Mouse (Mus musculus) kidney, adult 2 months (tissue): ENCODE measurements at regions not wholly inside any gene's neighbourhood (a gene's known extent, or its start where the extent isn't known, plus 50 kb on each side); places are given as distances from the start of the nearest gene placed in this dataset.

ENCODE experiments used
- DNase-seq: peaks from one replicate; pipeline ENCODE4 v3.0.0; 2021
- H3K27ac ChIP-seq: fragments of 200-500 bp; 2 replicates; pipeline ENCODE4 v1.5.1; 2012; ENCODE audit warnings: low read depth, low read length, control low read depth, inconsistent platforms; ENCODE audit not compliant: insufficient read depth
- H3K27me3 ChIP-seq: fragments of 200-500 bp; replicated peaks from 2 replicates; pipeline ENCODE4 v1.6.1; 2012; ENCODE audit warnings: mild to moderate bottlenecking, moderate library complexity, low read length, inconsistent platforms; ENCODE audit not compliant: control insufficient read depth, insufficient read depth
- H3K36me3 ChIP-seq: fragments of 200-500 bp; 2 replicates; pipeline ENCODE4 v1.6.1; 2012; ENCODE audit warnings: mild to moderate bottlenecking, moderate library complexity, low read length, inconsistent platforms; ENCODE audit not compliant: control insufficient read depth, insufficient read depth
- H3K4me1 ChIP-seq: fragments of 200-500 bp; 2 replicates; pipeline ENCODE4 v1.6.1; 2011; ENCODE audit warnings: low read length; ENCODE audit not compliant: control insufficient read depth, insufficient read depth
- H3K4me3 ChIP-seq: fragments of 200-500 bp; 2 replicates; pipeline ENCODE4 v1.5.1; 2011; ENCODE audit warnings: mild to moderate bottlenecking, low read depth, low read length, control low read depth; ENCODE audit not compliant: insufficient read depth
- CTCF ChIP-seq: fragments of 200-500 bp; conservative IDR thresholded peaks from 2 replicates; pipeline ENCODE4 v1.5.1; 2011; ENCODE audit warnings: low read depth, mild to moderate bottlenecking, control low read depth, low read length, moderate library complexity, mixed read lengths; ENCODE audit not compliant: insufficient read depth, insufficient read length
- POLR2A ChIP-seq: fragments of 200-500 bp; IDR thresholded peaks from one replicate; pipeline ENCODE4 v1.6.1; 2011; ENCODE audit warnings: low read depth, low read length, control low read depth
- WGBS: fragments of 180-500 bp; shearing (Covaris S2); methylation state at CpG from one replicate; pipeline ENCODE4 v1.1.7; 2018; 5-methylcytosine and 5-hydroxymethylcytosine counted together

DNA sequence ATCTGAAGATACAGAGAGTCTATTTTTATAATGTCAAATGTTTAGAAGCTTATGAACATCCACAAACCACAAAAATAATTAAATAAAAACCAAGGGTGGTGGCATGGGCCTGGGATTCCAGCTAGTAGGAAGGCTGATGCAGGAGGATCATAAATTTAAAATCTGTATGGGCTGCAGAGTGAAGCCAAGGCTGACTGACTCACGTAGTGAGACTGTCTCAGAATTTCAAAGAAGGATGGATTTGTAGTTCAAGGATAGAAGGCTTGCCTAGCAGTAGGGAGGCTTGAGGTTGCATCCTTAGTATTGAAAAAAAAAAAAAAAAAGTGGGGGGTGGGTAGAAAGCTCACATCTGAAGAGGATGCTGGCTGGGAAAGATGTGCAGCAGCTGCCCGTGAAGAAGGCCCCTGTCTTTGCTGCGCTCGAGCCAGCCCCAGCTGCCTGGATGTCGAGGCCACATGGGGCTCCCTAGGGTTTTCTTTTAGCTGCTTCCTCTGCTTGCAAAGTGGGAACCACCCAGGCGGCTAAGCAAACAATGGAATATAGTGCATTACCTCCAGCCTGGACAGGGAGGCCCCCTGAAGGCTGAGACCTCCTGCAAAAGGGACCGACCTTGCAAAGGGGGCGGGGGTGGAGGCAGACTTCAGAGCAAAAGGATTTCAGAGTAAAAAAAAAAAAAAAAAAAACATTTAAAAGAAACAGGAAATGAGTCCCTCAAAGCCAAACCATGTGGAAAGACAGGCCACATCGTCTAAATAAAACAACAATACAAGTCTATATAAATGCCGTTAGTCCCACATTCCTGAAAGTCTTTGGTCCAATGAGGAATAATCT lies 101.3 kb downstream of the Tmco5 start:
- peak; percentile 72 for DNase-seq
- TF ChIP-seq CTCF (no peak), POLR2A (no peak)
- WGBS = 37% methylated on average over 10 of the region's 10 CpGs
- Histone ChIP-seq H3K4me3 (no peak overlapping the region), H3K36me3 (no peaks in the 10 kb centered on the region), H3K4me1 (peaks cover 3% of the 10 kb centered on the region; the same call in 1 of the 2 replicates), H3K27me3 (no peaks in the 10 kb centered on the region), H3K27ac (peak overlapping the region; percentile 13; the same call in 1 of the 2 replicates)

GRCm38 (mm10) chr2:116980692-116981091 lies 102.2 kb downstream of the Tmco5 start:
- DNase-seq = peak; percentile 26
- peak overlapping the region; percentile 80 for H3K27ac ChIP-seq
- WGBS = 56% methylated on average over 5 of the region's 5 CpGs
- no peaks in the 10 kb centered on the region for H3K36me3 ChIP-seq
- no peak for TF ChIP-seq POLR2A
- no peak for TF ChIP-seq CTCF
- H3K4me3 ChIP-seq = no peak overlapping the region
- H3K4me1 ChIP-seq = peaks cover 3% of the 10 kb centered on the region; the same call in 1 of the 2 replicates
- no peaks in the 10 kb centered on the region for H3K27me3 ChIP-seq

DNA sequence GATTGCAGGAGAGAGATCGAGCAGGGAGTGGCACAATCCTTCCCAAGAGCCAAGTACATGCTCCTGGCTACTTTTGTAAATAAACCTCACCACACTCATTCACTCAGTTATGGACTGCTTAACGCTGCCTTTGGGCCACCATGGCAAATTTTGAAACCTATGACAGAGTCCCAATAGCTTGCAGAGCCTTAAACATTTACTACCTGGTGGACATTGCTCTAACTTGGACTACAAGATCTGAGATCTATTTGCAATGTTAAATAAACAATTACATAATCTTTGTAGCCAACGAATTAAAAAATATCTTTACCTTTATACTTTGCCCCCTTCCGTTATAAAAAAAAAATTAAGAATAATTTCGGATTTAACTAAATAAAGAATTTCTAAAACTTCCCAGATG lies 104.9 kb downstream of the Tmco5 start:
- Histone ChIP-seq H3K4me3 (no peak overlapping the region), H3K27ac (no peak overlapping the region), H3K27me3 (no peaks in the 10 kb centered on the region), H3K4me1 (peaks cover 3% of the 10 kb centered on the region; the same call in 1 of the 2 replicates), H3K36me3 (no peaks in the 10 kb centered on the region)
- WGBS = 80% methylated on average over 5 of the region's 5 CpGs
- no peak for DNase-seq
- TF ChIP-seq POLR2A (no peak), CTCF (no peak)

- no peaks in the 10 kb centered on the region for H3K27me3 ChIP-seq
- TF ChIP-seq POLR2A (no peak), CTCF (no peak)
- no peak overlapping the region for H3K4me3 ChIP-seq
- no peak overlapping the region for H3K27ac ChIP-seq
- peak; percentile 55 for DNase-seq
- H3K36me3 ChIP-seq = no peaks in the 10 kb centered on the region
- H3K4me1 ChIP-seq = peaks cover 3% of the 10 kb centered on the region; the same call in 1 of the 2 replicates
- WGBS = 18% methylated on average over 10 of the region's 10 CpGs
These were observed 105.4 kb downstream of the Tmco5 start for GRCm38 (mm10) chr2:116983821-116984351.

GRCm38 (mm10) chr2:116984597-116984996 lies 106.1 kb downstream of the Tmco5 start:
- TF ChIP-seq CTCF (no peak), POLR2A (no peak)
- no peak for DNase-seq
- no peak overlapping the region for H3K4me3 ChIP-seq
- WGBS = 59% methylated on average over 3 of the region's 3 CpGs
- H3K27ac ChIP-seq = peak overlapping the region; percentile 23; the same call in 1 of the 2 replicates
- no peaks in the 10 kb centered on the region for H3K36me3 ChIP-seq
- peaks cover 3% of the 10 kb centered on the region; the same call in 1 of the 2 replicates for H3K4me1 ChIP-seq
- no peaks in the 10 kb centered on the region for H3K27me3 ChIP-seq

- Histone ChIP-seq H3K36me3 (no peaks in the 10 kb centered on the region), H3K4me1 (peaks cover 3% of the 10 kb centered on the region; the same call in 1 of the 2 replicates), H3K4me3 (no peak overlapping the region), H3K27ac (no peak overlapping the region), H3K27me3 (no peaks in the 10 kb centered on the region)
- TF ChIP-seq CTCF (no peak), POLR2A (no peak)
- 67% methylated on average over 5 of the region's 5 CpGs for WGBS
- no peak for DNase-seq
These were observed 107.1 kb downstream of the Tmco5 start for GRCm38 (mm10) chr2:116985549-116985948.

GRCm38 (mm10) chr2:116988953-116989674 lies 110.6 kb downstream of the Tmco5 start:
- H3K27ac ChIP-seq = no peak overlapping the region
- no peaks in the 10 kb centered on the region; the same call in 1 of the 2 replicates for H3K27me3 ChIP-seq
- TF ChIP-seq POLR2A (no peak), CTCF (no peak)
- H3K4me1 ChIP-seq = 0 out of 2 replicates have a peak, but pooled peaks cover 3% of the 10 kb centered on the region
- H3K4me3 ChIP-seq = no peak overlapping the region
- 87% methylated on average over 8 of the region's 8 CpGs for WGBS
- peak; percentile 25 for DNase-seq
- H3K36me3 ChIP-seq = no peaks in the 10 kb centered on the region
